Mouse (Mus musculus) embryonic facial prominence, embryonic 10.5 days (tissue): ENCODE results near the gene Ptprd. TPM values are rescaled to one million over a fixed set of nuclear protein-coding genes. Genes with fewer than 3 reads are reported as not detected.

Source experiments
- DNase-seq: peaks from one replicate; pipeline ENCODE4 v3.0.0-alpha.2; 2017; ENCODE audit warnings: low spot score
- H3K27ac ChIP-seq: fragments of 300-500 bp; sonication (generic); replicated peaks from 2 replicates; pipeline ENCODE4 v1.5.1; 2016; ENCODE audit warnings: mild to moderate bottlenecking
- H3K27me3 ChIP-seq: fragments of 300-500 bp; sonication (generic); replicated peaks from 2 replicates; pipeline ENCODE4 v1.6.1; 2016; ENCODE audit warnings: low read depth, mild to moderate bottlenecking; ENCODE audit not compliant: poor library complexity, severe bottlenecking
- H3K36me3 ChIP-seq: fragments of 300-500 bp; sonication (generic); replicated peaks from 2 replicates; pipeline ENCODE4 v1.6.1; 2016; ENCODE audit warnings: mild to moderate bottlenecking, moderate library complexity
- H3K4me1 ChIP-seq: fragments of 300-500 bp; sonication (generic); 2 replicates; pipeline ENCODE4 v1.6.1; 2016
- H3K4me3 ChIP-seq: fragments of 300-500 bp; sonication (generic); 2 replicates; pipeline ENCODE4 v1.5.1; 2016; ENCODE audit warnings: mild to moderate bottlenecking, moderate library complexity
- H3K9me3 ChIP-seq: fragments of 300-500 bp; sonication (generic); 2 replicates; pipeline ENCODE4 v1.6.1; 2016; ENCODE audit warnings: mild to moderate bottlenecking
- WGBS: fragments of 180-500 bp; shearing (Covaris S2); methylation state at CpG from one replicate; pipeline ENCODE4 v1.1.7; 2016; 5-methylcytosine and 5-hydroxymethylcytosine counted together
- polyA plus RNA-seq: library from polyadenylated mRNA; unstranded; fragments of >200 nt; fragmentation: Nextera tagmentation; extraction: Ambion mirVana; gene quantifications from 2 replicates; pipeline ENCODE4 v1.2.1, GENCODE M21; 2016

Ptprd gene
- polyA plus RNA-seq, 1 experiment from 2014 or later = 11.7 TPM

GRCm38 (mm10) chr4:76750709-76751108, 1461.1 kb downstream of the Ptprd start:
- peaks cover 4% of the 10 kb centered on the region for H3K4me1 ChIP-seq
- H3K9me3 ChIP-seq = no peaks in the 10 kb centered on the region
- DNase-seq = no peak
- H3K36me3 ChIP-seq = no peaks in the 10 kb centered on the region
- H3K27me3 ChIP-seq = no peaks in the 10 kb centered on the region
- no peak overlapping the region for H3K4me3 ChIP-seq
- 72% methylated on average over 2 of the region's 2 CpGs for WGBS
- H3K27ac ChIP-seq = no peak overlapping the region

- no peak overlapping the region for H3K27ac ChIP-seq
- H3K36me3 ChIP-seq = no peaks in the 10 kb centered on the region
- WGBS = 79% methylated on average over 1 of the region's 1 CpGs
- DNase-seq = no peak
- no peak overlapping the region for H3K4me3 ChIP-seq
- no peaks in the 10 kb centered on the region for H3K9me3 ChIP-seq
- H3K27me3 ChIP-seq = no peaks in the 10 kb centered on the region
- H3K4me1 ChIP-seq = no peaks in the 10 kb centered on the region
These were observed 1475.9 kb downstream of the Ptprd start for GRCm38 (mm10) chr4:76735831-76736230.

- no peak for DNase-seq
- Histone ChIP-seq H3K36me3 (no peaks in the 10 kb centered on the region), H3K4me3 (no peak overlapping the region), H3K27me3 (no peaks in the 10 kb centered on the region), H3K4me1 (no peaks in the 10 kb centered on the region), H3K9me3 (no peaks in the 10 kb centered on the region), H3K27ac (no peak overlapping the region)
- 83% methylated on average over 3 of the region's 3 CpGs for WGBS
These were observed 1536.0 kb downstream of the Ptprd start for GRCm38 (mm10) chr4:76675726-76676125.

- Histone ChIP-seq H3K4me1 (no peaks in the 10 kb centered on the region), H3K4me3 (no peak overlapping the region), H3K9me3 (no peaks in the 10 kb centered on the region), H3K36me3 (no peaks in the 10 kb centered on the region), H3K27ac (no peak overlapping the region), H3K27me3 (no peaks in the 10 kb centered on the region)
- no peak for DNase-seq
These were observed 1538.5 kb downstream of the Ptprd start for GRCm38 (mm10) chr4:76673224-76673623.

GRCm38 (mm10) chr4:76672653-76673052, 1539.1 kb downstream of the Ptprd start:
- no peak for DNase-seq
- H3K27ac ChIP-seq = no peak overlapping the region
- no peaks in the 10 kb centered on the region for H3K36me3 ChIP-seq
- no peaks in the 10 kb centered on the region for H3K4me1 ChIP-seq
- H3K4me3 ChIP-seq = no peak overlapping the region
- H3K9me3 ChIP-seq = no peaks in the 10 kb centered on the region
- no peaks in the 10 kb centered on the region for H3K27me3 ChIP-seq

- WGBS = 72% methylated on average over 4 of the region's 4 CpGs
- no peaks in the 10 kb centered on the region for H3K9me3 ChIP-seq
- H3K27me3 ChIP-seq = no peaks in the 10 kb centered on the region
- H3K4me1 ChIP-seq = no peaks in the 10 kb centered on the region
- no peaks in the 10 kb centered on the region for H3K36me3 ChIP-seq
- no peak overlapping the region for H3K27ac ChIP-seq
- no peak overlapping the region for H3K4me3 ChIP-seq
- no peak for DNase-seq
These were observed 1550.0 kb downstream of the Ptprd start for GRCm38 (mm10) chr4:76661725-76662124.

- no peak for DNase-seq
- Histone ChIP-seq H3K4me1 (no peaks in the 10 kb centered on the region), H3K27ac (no peak overlapping the region), H3K36me3 (no peaks in the 10 kb centered on the region), H3K9me3 (no peaks in the 10 kb centered on the region), H3K27me3 (no peaks in the 10 kb centered on the region), H3K4me3 (no peak overlapping the region)
- 83% methylated on average over 2 of the region's 2 CpGs for WGBS
These were observed 1551.6 kb downstream of the Ptprd start for GRCm38 (mm10) chr4:76660146-76660545.

GRCm38 (mm10) chr4:76656734-76657133, 1555.0 kb downstream of the Ptprd start:
- 87% methylated on average over 3 of the region's 3 CpGs for WGBS
- no peaks in the 10 kb centered on the region for H3K4me1 ChIP-seq
- no peak for DNase-seq
- no peaks in the 10 kb centered on the region for H3K27me3 ChIP-seq
- no peaks in the 10 kb centered on the region for H3K9me3 ChIP-seq
- H3K36me3 ChIP-seq = no peaks in the 10 kb centered on the region
- H3K27ac ChIP-seq = no peak overlapping the region
- no peak overlapping the region for H3K4me3 ChIP-seq

- Histone ChIP-seq H3K36me3 (no peaks in the 10 kb centered on the region), H3K4me3 (no peak overlapping the region), H3K4me1 (no peaks in the 10 kb centered on the region), H3K27ac (no peak overlapping the region), H3K27me3 (no peaks in the 10 kb centered on the region), H3K9me3 (no peaks in the 10 kb centered on the region)
- no peak for DNase-seq
- 91% methylated on average over 2 of the region's 2 CpGs for WGBS
These were observed 1558.8 kb downstream of the Ptprd start for GRCm38 (mm10) chr4:76652971-76653370.

GRCm38 (mm10) chr4:76621740-76622139, 1590.0 kb downstream of the Ptprd start:
- H3K36me3 ChIP-seq = no peaks in the 10 kb centered on the region
- WGBS = 85% methylated on average over 7 of the region's 7 CpGs
- H3K4me3 ChIP-seq = no peak overlapping the region
- no peak for DNase-seq
- H3K27ac ChIP-seq = no peak overlapping the region
- H3K27me3 ChIP-seq = no peaks in the 10 kb centered on the region
- H3K9me3 ChIP-seq = no peaks in the 10 kb centered on the region
- no peaks in the 10 kb centered on the region for H3K4me1 ChIP-seq

GRCm38 (mm10) chr4:76616614-76617013, 1595.1 kb downstream of the Ptprd start:
- Histone ChIP-seq H3K4me3 (no peak overlapping the region), H3K4me1 (no peaks in the 10 kb centered on the region), H3K36me3 (no peaks in the 10 kb centered on the region), H3K9me3 (no peaks in the 10 kb centered on the region), H3K27ac (no peak overlapping the region), H3K27me3 (no peaks in the 10 kb centered on the region)
- WGBS = 86% methylated on average over 6 of the region's 6 CpGs
- DNase-seq = no peak

GRCm38 (mm10) chr4:76608246-76608645, 1603.5 kb downstream of the Ptprd start:
- H3K9me3 ChIP-seq = no peaks in the 10 kb centered on the region
- no peaks in the 10 kb centered on the region for H3K36me3 ChIP-seq
- no peak overlapping the region for H3K27ac ChIP-seq
- H3K4me3 ChIP-seq = no peak overlapping the region
- DNase-seq = no peak
- 51% methylated on average over 7 of the region's 7 CpGs for WGBS
- H3K27me3 ChIP-seq = no peaks in the 10 kb centered on the region
- H3K4me1 ChIP-seq = 0 out of 2 replicates have a peak, but pooled peaks cover 2% of the 10 kb centered on the region

GRCm38 (mm10) chr4:76606808-76607207, 1605.0 kb downstream of the Ptprd start:
- no peaks in the 10 kb centered on the region for H3K36me3 ChIP-seq
- no peaks in the 10 kb centered on the region for H3K9me3 ChIP-seq
- no peak overlapping the region for H3K27ac ChIP-seq
- H3K4me3 ChIP-seq = no peak overlapping the region
- WGBS = 55% methylated on average over 2 of the region's 2 CpGs
- no peak for DNase-seq
- H3K4me1 ChIP-seq = 0 out of 2 replicates have a peak, but pooled peaks cover 2% of the 10 kb centered on the region
- no peaks in the 10 kb centered on the region for H3K27me3 ChIP-seq

- 91% methylated on average over 1 of the region's 1 CpGs for whole genome bisulfite sequencing
- Histone ChIP-seq H3K36me3 (no peaks in the 10 kb centered on the region), H3K27me3 (no peaks in the 10 kb centered on the region), H3K4me1 (no peaks in the 10 kb centered on the region), H3K9me3 (no peaks in the 10 kb centered on the region), H3K4me3 (no peak overlapping the region), H3K27ac (no peak overlapping the region)
- no peak for DNase-seq
These were observed 1621.0 kb downstream of the Ptprd start for GRCm38 (mm10) chr4:76590722-76591121.
